Mouse (Mus musculus) right cerebral cortex, postnatal 14 days (tissue): ENCODE data around the gene Rpl11.
"Not testable (repeated sequence)": the region's sequence is repeated elsewhere in the genome, so short reads cannot be mapped to it uniquely, and the experiment has no call there.

ENCODE experiments used
- DNase-seq: peaks from one replicate; pipeline ENCODE4 v3.0.0; 2022

Rpl11 gene

DNA sequence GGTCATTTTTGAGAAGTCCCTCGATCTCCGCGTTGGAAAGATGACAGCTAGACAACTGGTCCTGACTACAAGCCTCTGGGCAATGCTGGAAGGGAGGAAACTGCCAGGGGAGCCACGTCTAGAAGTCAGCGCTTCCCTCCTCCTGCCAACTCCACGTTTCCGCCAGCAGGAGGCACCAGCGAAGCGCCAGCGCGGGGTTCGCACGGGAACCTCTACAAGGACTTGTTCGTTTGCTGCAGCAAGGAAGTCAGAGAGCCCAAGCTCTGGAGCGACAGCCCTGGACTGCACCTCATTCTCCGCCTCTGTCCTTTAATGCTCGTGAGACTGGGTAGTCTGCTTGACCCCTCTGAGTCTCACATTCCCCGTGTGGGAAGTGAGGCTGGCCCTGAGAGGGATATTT lies 16.7 kb upstream of the Rpl11 start:
- DNase-seq = peak; percentile 79

DNA sequence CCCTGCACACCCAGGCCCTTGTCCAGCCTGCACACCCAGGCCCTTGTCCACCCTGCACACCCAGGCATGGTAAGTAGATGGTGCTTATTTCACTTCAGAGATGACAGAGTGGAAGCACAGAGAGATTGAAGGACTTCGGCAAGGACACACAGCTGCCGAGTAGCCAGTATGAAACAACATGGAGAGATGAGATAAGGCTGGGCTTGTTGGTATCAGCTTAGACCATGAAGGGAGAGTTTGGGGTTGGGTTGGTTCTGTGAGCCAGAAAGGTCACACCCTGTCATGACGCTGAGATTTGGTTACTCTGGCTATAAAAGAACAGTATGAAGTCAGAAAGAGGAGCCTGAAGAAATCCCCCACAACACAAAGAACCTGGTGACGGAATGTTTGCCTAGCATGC lies 16.1 kb upstream of the Rpl11 start:
- DNase-seq = no peak

DNA sequence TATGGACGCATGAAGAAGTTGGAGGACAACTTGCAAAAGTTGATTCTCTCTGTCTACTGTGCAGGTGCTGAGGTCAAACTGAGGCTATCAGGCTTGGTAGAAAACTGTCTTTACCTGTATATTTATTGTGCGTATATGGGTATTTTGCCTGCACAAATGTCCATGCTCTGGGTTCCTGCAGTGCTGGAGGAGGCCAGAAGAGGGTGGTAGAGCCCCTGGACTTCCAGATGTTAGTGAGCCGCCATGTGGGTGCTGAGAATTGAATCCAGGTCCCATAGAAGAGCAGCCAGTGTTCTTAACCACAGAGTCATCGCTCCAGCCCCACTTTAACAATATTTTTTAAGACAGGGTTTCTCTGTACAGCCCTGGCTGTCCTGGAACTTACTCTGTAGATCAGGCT lies 9.9 kb upstream of the Rpl11 start:
- no peak for DNase-seq

DNA sequence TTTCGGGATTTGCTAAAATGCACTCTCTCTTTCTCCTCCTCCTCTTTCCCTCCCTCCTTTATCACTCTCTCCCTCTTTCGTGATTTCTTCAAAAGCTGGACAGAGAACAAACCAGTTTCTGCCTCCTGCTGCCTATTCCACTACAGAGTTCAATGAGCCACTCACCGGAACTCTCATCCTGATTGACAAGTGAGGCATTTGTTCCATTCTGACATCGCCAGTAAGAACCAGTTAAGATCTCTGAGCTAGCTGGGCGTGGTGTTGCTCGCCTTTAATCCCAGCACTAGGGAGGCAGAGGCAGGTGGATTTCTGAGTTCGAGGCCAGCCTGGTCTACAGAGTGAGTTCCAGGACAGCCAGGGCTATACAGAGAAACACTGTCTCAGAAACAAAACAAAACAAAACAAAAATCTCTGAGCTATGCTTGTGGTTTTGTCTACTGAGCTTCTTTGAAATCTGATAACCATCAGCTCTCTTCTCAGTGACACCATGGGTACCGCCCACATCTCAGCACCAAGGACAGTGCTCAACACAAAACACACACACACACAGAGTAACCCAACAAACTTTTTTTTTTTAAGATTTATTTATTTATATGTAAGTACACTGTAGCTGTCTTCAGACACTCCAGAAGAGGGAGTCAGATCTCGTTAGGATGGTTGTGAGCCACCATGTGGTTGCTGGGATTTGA lies 6.7 kb upstream of the Rpl11 start:
- not testable (repeated sequence) for DNase-seq

DNA sequence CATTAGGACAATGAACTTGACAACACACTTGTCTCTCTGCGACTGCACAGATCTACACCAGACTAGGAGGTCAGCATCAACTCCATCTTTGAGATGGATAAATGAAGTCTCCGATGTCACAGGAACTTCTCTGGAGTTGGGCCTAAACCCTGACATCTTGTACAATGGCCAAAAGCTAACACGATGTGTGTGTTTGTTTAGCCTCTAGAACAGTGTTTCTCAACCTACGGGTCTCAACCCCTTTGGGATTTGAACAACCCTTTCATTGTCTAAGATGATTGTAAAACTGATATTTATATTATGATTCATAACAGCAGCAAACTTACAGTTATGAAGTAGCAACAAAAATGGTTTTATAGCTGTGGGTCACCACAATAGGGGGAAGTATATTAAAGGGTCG lies 4.7 kb upstream of the Rpl11 start:
- no peak for DNase-seq

DNA sequence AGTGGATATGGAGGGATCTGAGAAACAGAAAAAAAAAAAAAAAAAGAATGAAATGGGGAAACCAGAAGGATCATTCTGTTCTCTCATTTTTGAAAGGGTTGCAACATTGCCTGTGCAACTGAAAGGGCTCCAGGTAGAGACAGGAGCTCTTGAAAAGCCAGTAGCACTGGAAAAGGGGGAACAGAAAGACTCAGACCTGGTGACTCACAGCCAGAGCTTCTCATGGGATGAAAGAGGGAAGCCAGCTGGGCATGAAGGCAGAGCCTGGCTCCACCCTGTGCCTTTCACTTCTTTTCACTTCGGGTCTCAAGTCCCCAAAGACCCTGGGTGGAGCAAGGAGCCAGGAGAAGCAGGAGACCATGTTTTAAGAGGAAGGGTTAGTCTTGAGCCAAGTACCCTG lies 2.8 kb upstream of the Rpl11 start:
- DNase-seq = no peak

DNA sequence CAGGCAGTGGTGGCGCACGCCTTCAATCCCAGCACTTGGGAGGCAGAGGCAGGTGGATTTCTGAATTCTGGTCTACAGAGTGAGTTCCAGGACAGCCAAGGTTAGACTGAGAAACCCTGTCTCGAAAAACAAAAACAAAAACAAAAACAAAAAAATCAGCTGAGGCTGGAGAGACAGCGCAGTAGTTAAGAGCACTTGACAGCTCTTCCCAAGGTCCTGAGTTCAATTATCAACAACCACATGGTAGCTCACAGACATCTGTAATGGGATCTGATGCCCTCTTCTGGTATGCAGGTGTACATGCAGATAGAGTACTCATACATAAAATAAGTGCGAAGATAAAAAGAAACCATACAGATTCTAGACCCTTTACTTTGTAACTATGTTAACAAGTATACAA lies 615 bp upstream of the Rpl11 start:
- DNase-seq = no peak

DNA sequence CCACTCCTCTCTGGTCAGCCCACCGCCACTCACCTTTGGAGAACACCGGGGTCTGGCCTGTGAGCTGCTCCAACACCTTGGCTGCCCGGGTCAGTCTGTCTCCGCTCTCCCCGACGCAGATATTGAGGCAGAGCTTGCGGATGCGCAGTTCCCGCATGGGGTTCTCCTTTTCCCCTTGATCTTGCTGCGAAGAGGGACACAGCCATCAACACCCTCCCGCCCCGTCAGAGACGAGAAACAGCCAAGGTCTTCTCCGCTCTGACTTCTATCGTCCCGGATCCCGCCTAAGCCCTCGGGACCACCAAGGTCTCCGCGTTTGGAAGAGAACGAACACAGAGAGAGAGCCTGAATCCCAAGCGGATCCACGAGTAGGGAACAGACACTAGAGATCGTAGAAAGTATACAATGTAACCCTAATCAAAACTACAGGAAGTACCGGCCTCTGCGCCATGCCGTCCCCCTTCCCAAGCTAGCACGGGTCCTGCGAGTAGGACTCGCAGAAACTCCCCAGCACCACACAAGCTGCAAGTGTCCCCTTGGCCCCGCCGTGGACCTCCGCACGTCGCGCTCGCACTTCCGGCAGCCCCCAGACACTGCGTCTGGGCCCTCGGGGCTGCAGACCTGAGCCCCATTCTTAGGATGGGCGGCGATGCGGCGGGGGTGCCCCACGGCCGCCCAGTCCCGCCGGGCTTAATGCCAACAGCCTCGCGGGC lies 538 bp downstream of the Rpl11 start:
- DNase-seq = peak; percentile 47

DNA sequence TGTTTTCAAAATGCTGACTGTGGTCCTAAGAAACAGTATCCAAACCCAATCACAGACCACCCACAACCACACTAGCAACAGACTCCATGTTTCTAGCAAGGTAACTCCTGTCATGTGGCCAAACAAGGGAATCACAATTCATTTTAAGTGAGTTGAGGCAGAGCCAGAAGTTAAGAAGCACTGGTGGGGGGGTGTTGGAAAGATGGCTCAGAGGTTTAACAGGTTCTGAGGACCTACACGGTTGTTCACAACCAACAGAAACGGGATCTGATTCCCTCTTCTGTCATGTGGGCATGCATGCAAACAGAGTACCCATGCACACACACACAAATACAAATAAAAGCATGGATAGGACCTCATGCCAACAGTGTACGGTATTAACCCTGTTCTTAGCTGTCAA lies 1.2 kb downstream of the Rpl11 start:
- DNase-seq = no peak

DNA sequence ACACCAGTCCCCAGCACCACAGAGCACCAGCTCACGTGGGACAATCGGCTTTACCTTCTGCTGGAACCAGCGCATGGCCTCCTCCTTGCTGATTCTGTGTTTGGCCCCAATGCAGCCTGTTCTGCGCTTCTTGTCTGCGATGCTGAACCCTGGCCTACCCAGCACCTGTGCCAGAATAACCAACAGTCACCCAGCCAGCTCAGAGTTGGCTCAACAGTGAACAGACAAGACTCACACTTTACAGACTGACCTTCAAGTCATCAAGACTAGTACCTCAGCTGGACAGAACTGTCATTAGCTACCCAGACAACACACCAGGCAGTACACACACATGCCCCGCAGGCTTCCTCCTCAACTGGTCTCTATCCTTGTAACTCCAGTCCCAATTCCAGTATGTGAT lies 3.0 kb downstream of the Rpl11 start:
- no peak for DNase-seq

DNA sequence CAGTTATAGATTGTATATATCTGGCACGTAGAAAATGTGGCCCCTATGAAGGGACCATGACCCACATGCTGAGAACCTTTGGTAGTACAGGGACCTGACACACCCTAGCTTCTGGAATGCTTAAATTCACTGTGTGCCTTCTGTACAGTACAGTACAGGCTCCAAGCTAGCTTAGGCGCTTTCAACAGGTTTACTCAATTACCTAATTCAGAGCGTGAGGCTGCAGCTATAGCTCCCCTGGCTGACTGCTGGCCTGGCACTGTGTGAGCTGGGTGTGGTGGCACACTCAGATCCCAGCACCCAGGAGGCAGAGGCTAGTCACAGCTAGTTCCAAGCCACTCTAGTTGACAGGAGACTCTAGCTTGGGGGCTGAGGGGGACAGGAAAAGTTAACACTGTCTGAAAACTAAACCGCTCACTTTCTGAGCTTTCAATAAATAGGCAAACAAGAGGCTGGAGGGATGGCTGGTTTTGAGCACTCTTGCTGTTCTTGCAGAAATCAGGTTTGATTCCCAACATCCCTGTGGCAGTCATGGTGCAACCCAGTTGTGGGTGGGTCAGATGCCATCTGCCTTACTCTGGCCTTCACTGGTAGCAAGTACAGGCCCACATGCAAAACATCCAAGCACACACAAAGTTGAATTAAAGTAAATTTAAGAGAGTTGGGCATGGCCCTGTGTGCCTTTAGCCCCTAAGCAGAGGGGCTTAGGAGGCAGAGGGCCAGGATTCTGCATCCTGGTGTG lies 4.8 kb downstream of the Rpl11 start:
- no peak for DNase-seq

DNA sequence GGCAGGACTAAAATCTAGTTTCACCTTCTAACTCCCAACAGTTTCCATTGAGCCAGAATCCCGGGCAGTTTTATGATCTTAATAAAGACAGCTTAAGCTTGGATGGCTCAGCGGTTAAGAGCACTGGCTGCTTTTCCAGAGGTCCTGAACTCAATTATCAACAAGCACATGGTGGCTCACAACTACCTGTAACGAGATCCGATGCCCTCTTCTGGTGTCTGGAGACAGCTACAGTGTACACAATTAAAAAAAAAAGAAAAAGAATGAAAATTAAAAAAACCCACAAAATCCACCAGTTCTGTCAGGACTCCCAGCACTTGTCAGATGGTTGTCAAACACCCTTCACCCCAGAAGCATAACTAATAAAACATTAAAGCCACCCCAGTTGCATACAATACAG lies 5.6 kb downstream of the Rpl11 start:
- DNase-seq = no peak

DNA sequence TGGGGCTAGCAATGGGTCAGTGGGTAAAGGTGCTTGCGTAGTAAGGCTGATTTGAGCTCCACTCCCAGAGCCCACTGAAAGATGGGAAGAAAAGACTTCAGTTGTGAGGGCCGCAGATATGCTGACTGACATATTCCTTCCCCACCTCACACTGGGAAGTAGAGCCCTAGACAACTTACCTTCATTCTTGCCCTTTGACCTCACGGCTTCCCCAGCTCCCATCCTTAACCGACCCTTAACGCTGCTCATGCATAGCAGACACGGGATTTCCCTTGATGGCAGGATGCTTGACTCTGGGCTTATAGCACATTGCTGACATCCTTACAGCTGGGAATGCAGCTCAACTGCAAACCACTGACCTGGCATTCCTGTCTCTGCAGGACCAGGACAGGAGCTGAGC lies 6.3 kb downstream of the Rpl11 start:
- no peak for DNase-seq

DNA sequence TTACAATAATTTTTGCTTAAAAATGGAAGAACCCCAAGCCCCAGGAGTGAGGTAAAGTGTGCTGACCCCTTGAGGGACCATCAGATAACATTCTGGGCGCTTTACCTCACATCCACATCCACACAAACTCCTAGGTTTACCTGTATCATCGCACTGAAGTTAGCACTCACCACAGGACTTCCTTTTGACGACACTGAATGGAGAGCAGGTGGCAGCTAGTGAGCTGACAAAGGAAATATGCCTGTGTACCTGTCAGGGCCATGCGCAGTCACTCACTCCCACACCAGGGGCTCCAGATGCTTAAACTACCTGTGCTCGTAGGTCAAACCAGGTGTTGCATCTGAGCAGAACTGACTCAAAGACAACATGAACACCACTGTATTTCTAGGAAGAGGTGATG lies 8.1 kb downstream of the Rpl11 start:
- DNase-seq = no peak

DNA sequence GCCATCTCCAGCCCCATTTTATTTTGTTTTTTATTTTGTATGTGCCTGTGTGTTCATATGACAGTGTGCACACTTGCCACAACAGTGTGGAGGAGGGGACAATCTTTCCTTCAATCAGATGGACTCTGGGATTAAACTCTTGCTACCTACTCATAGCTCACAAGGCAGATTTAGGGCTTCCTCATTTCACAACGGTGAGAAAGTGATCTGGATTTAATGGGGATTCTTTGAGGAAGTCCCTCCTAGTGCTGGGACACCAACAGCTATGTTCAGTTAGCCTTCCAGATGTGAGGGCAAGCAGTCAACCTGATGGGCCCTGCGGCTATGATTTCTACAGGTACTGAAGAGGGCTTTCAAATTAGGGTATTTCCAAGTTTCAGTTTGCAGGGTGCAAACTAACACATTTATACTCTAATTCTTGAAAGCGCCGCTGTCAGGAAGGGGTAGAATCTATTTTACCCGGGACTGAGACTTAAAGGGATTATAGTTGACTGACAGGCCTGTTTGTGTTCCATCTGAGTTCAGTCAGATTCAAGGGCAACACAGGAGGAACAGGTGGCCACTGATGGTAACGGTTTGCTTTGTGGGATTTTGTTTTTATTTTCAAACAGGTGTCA lies 9.3 kb downstream of the Rpl11 start:
- no peak for DNase-seq

DNA sequence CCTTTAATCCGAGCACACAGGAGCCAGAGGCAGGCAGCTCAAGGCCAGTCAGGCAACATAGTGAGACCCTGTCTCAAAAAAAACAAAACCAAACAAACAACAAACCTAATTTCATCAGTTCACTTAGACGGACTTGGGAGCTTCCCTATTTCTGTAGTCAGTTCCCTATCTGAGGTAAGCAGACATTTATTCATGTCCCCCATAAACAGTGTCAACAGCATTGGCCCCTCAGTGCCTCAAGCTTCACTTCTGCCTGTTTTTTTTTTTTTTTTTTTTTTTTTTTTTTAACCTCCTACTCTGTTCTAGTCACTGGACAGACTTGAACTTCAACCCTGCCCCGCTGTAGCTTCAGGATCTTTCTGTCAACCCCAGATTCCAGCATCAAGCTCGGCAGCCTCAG lies 18.1 kb downstream of the Rpl11 start:
- no peak for DNase-seq

DNA sequence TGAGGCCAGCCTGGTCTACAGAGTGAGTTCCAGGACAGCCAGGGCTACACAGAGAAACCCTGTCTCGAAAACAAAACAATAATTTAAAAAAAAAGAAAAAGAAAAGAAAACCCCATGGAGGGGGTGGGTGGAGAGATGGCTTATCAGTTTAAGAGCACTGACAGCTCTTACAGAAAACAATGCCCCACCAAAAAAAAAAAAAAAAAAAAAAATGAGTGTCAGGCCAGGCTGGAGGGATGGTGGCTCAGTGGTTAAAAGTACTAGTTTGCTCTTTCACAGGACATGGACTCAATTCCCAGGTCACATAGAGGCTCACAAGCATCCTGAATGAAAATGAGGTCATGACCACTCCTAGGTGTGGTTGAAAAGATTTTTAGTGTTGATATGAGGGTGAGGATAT lies 20.0 kb downstream of the Rpl11 start:
- no peak for DNase-seq

DNA sequence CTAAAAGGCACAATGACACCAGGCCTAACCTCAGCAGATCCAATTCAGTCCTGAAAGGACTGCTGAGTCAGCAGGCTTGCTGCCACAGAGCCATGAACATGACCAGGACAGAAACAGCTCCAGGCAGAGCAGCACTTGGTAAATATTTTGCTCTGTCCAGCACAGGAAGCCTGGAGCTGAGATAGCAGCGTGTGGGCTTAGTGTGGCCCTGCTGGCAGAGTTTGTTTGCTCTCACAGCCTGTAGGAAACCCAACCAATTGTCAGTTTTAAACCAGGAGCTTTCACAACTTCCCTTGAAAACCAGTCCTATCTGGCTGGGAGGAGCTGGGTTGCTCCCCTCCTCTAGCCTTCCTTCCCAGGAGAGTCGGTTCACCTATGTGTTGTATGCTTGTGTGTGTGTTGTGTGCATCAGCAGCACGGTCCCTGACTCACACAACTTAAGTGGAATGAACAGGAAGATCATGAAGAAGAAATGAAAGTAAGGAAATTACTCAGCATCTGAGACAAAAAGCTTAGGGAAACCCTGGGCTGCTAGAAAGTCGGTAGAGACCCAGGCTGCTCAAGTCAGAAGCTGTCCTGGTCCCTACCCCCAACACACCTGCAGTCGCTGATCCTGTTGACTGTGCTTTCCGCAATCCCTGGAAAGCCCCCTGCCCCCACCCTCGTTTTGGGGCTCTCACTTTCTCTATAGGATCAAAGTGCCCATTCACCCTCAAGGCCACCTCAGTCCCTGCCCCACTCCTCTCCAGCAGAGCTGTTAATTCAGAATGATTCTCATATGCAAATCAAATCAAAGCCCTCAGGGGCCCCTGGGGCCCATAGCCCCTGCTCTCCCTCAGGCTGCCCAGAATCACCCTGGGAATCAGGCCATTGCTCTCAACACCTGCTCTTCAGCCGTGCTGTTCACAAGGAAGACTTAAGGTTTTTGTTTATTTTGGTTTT lies 22.0 kb downstream of the Rpl11 start:
- no peak for DNase-seq

DNA sequence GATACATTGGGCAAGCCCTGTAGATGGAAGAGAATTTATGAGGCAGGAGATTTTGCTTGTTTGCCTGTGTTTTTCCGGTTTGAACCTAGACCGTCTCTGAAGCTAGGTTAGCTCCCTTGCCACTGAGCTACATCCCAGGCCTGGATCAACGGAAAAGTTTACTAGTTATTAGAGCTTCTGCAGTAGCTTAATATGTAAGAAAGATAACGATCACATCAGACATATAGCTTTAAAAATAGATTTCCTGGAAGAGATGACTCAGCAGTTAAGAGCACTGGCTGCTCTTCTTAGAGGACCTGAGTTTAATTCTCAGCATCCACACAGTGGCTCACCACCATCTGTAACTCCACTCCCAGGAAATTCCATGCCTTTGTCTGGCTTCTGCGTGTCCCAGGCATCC lies 24.5 kb downstream of the Rpl11 start:
- DNase-seq = no peak

DNA sequence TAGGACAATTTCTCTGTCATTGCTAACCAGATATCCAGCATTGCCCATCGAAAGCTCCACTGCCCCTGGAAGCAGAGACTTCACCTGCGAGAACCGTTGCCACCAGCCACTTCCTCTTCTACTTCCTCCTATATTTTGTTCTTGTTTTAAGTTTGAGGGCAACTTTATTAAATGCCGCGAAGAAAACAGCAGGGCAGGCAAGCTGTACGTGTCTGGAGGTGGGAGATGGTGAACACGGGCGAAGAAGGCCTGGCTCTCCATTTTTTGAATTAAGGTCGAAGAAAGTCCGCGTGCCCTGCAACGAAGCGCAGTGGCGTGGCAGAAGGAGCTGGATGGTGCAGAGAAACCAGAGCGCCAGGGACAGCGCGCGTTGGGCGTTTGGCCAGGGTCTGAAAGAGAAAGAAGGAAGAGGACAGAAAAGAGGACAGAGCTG lies 25.1 kb downstream of the Rpl11 start:
- no peak for DNase-seq

DNA sequence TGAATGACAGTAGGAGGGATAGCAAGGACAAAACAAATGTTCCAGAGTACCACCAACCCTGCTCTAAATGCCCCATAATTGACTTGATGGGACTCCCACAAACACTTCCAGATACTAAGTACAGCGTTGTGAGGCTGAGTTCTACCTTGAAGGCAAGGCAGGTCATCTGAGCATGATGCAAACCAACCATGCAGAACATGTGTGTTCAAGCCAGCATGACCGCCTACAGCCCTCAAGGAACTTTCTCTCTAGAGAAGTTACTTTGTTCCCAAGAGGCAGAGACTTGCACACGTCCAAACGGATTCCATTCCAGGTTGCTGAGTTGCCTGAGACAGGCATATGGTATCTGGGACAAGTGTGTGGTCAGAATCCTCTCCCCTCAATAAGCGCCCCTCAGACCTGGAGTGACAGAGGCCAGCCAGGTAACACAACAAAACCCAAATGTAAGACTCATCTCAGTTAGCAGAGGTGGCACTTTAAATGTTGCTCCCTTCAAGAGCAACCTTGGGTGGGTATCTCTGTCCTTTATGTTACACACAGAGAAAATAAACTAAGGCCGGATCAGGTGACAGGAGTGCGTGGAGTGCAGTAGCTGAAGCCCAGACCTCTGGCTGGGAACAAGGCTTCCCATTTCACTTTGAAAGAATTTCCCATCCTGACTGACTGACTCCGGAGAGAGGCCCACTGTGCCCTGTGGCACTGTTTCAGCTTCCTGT lies 25.7 kb downstream of the Rpl11 start:
- DNase-seq = no peak

DNA sequence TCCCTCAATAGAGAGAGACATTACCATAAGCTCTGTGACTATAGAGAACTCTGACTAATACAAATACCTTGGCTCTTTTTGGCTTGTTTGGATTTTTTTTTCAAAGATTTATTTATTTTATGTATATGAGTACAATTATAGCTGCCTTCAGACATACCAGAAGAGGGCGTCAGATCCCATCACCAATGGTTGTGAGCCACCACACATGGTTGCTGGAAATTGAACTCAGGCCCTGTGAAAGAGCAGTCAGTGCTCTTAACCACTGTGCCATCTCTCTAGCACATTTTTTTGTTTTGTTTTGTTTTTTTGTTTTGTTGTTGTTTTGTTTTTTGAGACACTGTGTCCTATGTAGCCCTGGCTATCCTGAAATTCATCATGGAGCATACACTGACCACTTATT lies 27.9 kb downstream of the Rpl11 start:
- DNase-seq = no peak
